Mouse (Mus musculus) midbrain, embryonic 14.5 days (tissue): ENCODE measurements around the gene Smarcc2. TPM values are rescaled to one million over a fixed set of nuclear protein-coding genes. Genes with fewer than 3 reads are reported as not detected.
"Not testable (repeated sequence)": the region's sequence is repeated elsewhere in the genome, so short reads cannot be mapped to it uniquely, and the experiment has no call there.

Source experiments
- ATAC-seq: fragments of 200-750 bp; cut with Nextera tagmentation; 2 replicates; pipeline ENCODE4 v1.8.0; 2017; ENCODE audit warnings: moderate number of reproducible peaks, moderate library complexity; ENCODE audit not compliant: low FRiP score, low TSS enrichment
- DNase-seq: peaks from one replicate; pipeline ENCODE4 v3.0.0-alpha.2; 2015
- H3K27ac ChIP-seq: fragments of 300-500 bp; sonication (generic); replicated peaks from 2 replicates; pipeline ENCODE4 v1.5.1; 2014; ENCODE audit warnings: mild to moderate bottlenecking, low read depth, low read length, moderate library complexity
- H3K27me3 ChIP-seq: fragments of 300-500 bp; sonication (generic); 2 replicates; pipeline ENCODE4 v1.6.1; 2014; ENCODE audit warnings: low read length, control low read depth, mixed read lengths; ENCODE audit not compliant: control insufficient read depth, insufficient read depth
- H3K36me3 ChIP-seq: fragments of 300-500 bp; sonication (generic); 2 replicates; pipeline ENCODE4 v1.6.1; 2014; ENCODE audit warnings: low read length, control low read depth; ENCODE audit not compliant: control insufficient read depth, insufficient read depth
- H3K4me1 ChIP-seq: fragments of 300-500 bp; sonication (generic); 2 replicates; pipeline ENCODE4 v1.6.1; 2014; ENCODE audit warnings: mild to moderate bottlenecking, antibody characterized with exemption, low read length, control low read depth; ENCODE audit not compliant: control insufficient read depth, insufficient read depth
- H3K4me2 ChIP-seq: fragments of 300-500 bp; sonication (generic); 2 replicates; pipeline ENCODE4 v1.6.1; 2014; ENCODE audit warnings: mild to moderate bottlenecking, low read length, moderate library complexity
- H3K4me3 ChIP-seq: fragments of 300-500 bp; sonication (generic); replicated peaks from 2 replicates; pipeline ENCODE4 v1.5.1; 2014; ENCODE audit warnings: low read depth, low read length
- H3K9ac ChIP-seq: fragments of 300-500 bp; sonication (generic); replicated peaks from 2 replicates; pipeline ENCODE4 v1.6.1; 2014; ENCODE audit warnings: mild to moderate bottlenecking, low read length, moderate library complexity
- H3K9me3 ChIP-seq: fragments of 300-500 bp; sonication (generic); 2 replicates; pipeline ENCODE4 v1.6.1; 2016; ENCODE audit warnings: low read length, control low read depth, mixed read lengths; ENCODE audit not compliant: control insufficient read depth
- WGBS: fragments of 180-500 bp; shearing (Covaris S2); extraction: QIAGEN DNeasy Blood & Tissue Kit; methylation state at CpG from one replicate; pipeline ENCODE4 v1.1.7; 2014; 5-methylcytosine and 5-hydroxymethylcytosine counted together
- polyA plus RNA-seq: library from polyadenylated mRNA; unstranded; fragments of >200 nt; fragmentation: Nextera tagmentation; extraction: Ambion mirVana; gene quantifications from 2 replicates; pipeline ENCODE4 v1.2.1, GENCODE M21; 2014

Smarcc2 gene
- polyA plus RNA-seq, 1 experiment from 2014 or later, result 229 TPM

DNA sequence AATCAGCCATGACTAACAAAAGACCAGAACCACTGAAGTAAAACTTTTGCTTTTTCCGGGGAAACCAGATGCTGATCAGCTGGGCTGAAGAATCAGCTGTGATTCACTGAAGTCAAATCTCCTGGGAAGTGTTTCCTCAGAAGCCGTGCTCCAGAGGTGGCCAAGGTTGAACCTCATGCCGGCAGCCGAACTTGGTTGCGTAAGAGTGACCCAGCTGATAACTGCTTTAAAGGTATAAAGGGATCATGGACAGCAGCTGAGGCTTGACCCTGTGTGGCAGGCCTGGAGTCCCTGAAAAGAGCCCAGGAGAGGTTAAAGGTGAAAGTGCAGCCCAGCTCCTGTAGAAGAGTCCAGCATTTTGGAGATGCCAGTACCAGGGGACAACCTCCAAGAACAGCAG, 43.3 kb downstream of the Smarcc2 start:
- WGBS, result 81% methylated on average over 5 of the region's 5 CpGs
- Histone ChIP-seq H3K27ac (no peak overlapping the region), H3K36me3 (no peaks in the 10 kb centered on the region), H3K9ac (no peak overlapping the region), H3K4me1 (0 out of 2 replicates have a peak, but pooled peaks cover 2% of the 10 kb centered on the region), H3K4me2 (no peak overlapping the region), H3K9me3 (no peaks in the 10 kb centered on the region), H3K27me3 (no peaks in the 10 kb centered on the region), H3K4me3 (no peak overlapping the region)
- ATAC-seq, result no peak
- no peak for DNase-seq

DNA sequence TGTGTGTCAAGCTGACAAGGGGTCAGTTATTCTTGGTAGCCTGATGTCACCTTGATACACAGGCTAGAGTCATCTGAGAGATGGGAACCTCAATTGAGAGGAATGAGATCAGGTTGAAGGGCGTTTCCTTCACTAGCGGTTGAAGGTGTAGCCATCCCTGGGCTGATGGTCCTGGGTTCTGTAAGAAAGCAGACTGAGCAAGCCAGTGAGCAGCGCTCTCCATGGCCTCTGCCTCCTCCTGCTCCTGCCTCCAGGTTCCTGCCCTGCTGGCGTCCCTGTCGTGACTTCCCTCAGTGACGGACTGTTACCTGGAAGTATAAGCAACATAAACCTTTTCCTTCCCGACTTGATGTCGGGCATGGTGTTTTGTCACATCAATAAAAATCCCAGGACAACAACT, 44.5 kb downstream of the Smarcc2 start:
- 81% methylated on average over 8 of the region's 8 CpGs for WGBS
- no peaks in the 10 kb centered on the region for H3K27me3 ChIP-seq
- no peaks in the 10 kb centered on the region for H3K9me3 ChIP-seq
- DNase-seq, result no peak
- no peak for ATAC-seq
- H3K4me2 ChIP-seq, result no peak overlapping the region
- no peak overlapping the region for H3K4me3 ChIP-seq
- H3K9ac ChIP-seq, result no peak overlapping the region
- H3K36me3 ChIP-seq, result peaks cover 3% of the 10 kb centered on the region; the same call in 1 of the 2 replicates
- H3K27ac ChIP-seq, result no peak overlapping the region
- no peaks in the 10 kb centered on the region for H3K4me1 ChIP-seq

DNA sequence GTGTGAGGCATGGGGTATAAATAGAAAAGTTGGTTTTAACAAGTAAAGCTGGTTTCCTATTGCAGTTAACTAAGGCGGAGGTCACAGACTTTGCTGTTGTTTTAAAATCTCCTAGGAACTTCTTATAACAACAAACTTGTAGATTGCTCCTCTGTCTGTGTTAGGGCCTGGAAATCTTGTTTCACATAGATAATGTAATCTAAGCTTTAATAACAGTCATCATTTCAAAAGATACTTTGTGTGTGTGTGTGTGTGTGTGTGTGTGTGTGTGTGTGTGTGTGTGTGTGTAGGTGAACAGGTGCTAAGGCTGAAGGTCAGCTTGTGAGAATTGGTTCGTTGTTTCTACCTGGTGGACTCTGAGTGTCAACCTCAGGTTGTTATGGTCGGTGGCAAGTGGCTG, 45.0 kb downstream of the Smarcc2 start:
- H3K27me3 ChIP-seq, result no peaks in the 10 kb centered on the region
- no peaks in the 10 kb centered on the region for H3K4me1 ChIP-seq
- H3K36me3 ChIP-seq, result peaks cover 3% of the 10 kb centered on the region; the same call in 1 of the 2 replicates
- no peak overlapping the region for H3K4me2 ChIP-seq
- DNase-seq (no peak), ATAC-seq (no peak)
- no peaks in the 10 kb centered on the region for H3K9me3 ChIP-seq
- H3K27ac ChIP-seq, result no peak overlapping the region
- WGBS, result 88% methylated on average over 3 of the region's 3 CpGs
- H3K4me3 ChIP-seq, result no peak overlapping the region
- H3K9ac ChIP-seq, result no peak overlapping the region

GRCm38 (mm10) chr10:128504641-128505370, 45.8 kb downstream of the Smarcc2 start:
- no peak for ATAC-seq
- Histone ChIP-seq H3K4me1 (no peaks in the 10 kb centered on the region), H3K4me2 (no peak overlapping the region), H3K9ac (no peak overlapping the region), H3K9me3 (no peaks in the 10 kb centered on the region), H3K4me3 (no peak overlapping the region), H3K36me3 (peaks cover 3% of the 10 kb centered on the region; the same call in 1 of the 2 replicates), H3K27ac (no peak overlapping the region), H3K27me3 (no peaks in the 10 kb centered on the region)
- DNase-seq, result no peak
- WGBS, result 86% methylated on average over 9 of the region's 9 CpGs

GRCm38 (mm10) chr10:128505371-128505667, 46.3 kb downstream of the Smarcc2 start:
- WGBS, result 80% methylated on average over 5 of the region's 5 CpGs
- DNase-seq, H3K27ac ChIP-seq, H3K9ac ChIP-seq, H3K9me3 ChIP-seq, H3K27me3 ChIP-seq, H3K4me1 ChIP-seq, ATAC-seq, H3K36me3 ChIP-seq, H3K4me2 ChIP-seq, H3K4me3 ChIP-seq: not testable (repeated sequence)

DNA sequence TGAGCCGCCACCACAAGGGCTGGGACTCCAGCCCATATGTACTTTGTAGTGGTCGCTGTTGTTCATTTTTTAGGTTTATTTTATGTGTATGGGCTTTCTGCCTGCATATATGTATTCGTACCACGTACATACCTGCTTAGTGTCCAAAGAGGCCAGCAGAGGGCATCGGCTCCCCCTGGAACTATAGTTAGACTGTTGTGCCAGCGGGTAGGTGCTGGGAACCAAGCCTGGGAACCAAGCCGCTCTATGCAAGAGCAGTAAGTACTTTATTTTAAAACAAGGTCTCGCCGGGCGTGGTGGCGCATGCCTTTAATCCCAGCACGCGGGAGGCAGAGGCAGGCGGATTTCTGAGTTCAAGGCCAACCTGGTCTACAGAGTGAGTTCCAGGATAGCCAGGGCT, 46.9 kb downstream of the Smarcc2 start:
- Histone ChIP-seq H3K36me3 (peaks cover 3% of the 10 kb centered on the region; the same call in 1 of the 2 replicates), H3K27ac (no peak overlapping the region), H3K4me1 (no peaks in the 10 kb centered on the region), H3K9me3 (no peaks in the 10 kb centered on the region), H3K9ac (no peak overlapping the region), H3K4me3 (no peak overlapping the region), H3K4me2 (no peak overlapping the region), H3K27me3 (no peaks in the 10 kb centered on the region)
- WGBS, result 96% methylated on average over 14 of the region's 14 CpGs
- DNase-seq (no peak), ATAC-seq (no peak)

DNA sequence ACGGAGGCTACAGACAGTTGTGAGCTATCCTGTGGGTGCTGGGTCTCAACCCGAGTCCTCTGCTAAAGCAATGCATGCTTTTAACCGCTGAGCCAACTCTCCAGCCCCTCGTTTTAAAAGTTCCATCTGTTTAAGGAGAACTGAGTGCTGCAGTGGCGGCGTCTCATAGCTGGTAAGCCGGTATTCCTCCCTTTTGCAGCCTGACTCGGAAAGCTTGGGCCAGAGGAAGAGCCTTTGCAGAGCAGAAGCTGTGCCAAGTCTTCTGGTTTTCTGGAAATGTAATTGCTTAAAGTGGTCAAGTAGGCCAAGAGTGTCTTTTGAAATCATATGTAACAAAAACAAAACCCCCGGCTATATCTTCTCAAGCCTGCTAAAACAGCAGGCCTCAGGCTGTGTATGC, 49.2 kb downstream of the Smarcc2 start:
- WGBS, result 87% methylated on average over 9 of the region's 9 CpGs
- DNase-seq (no peak), ATAC-seq (no peak)
- no peak overlapping the region for H3K9ac ChIP-seq
- peaks cover 5% of the 10 kb centered on the region for H3K36me3 ChIP-seq
- no peak overlapping the region for H3K27ac ChIP-seq
- H3K4me2 ChIP-seq, result no peak overlapping the region
- H3K9me3 ChIP-seq, result no peaks in the 10 kb centered on the region
- no peaks in the 10 kb centered on the region for H3K4me1 ChIP-seq
- no peak overlapping the region for H3K4me3 ChIP-seq
- no peaks in the 10 kb centered on the region for H3K27me3 ChIP-seq

DNA sequence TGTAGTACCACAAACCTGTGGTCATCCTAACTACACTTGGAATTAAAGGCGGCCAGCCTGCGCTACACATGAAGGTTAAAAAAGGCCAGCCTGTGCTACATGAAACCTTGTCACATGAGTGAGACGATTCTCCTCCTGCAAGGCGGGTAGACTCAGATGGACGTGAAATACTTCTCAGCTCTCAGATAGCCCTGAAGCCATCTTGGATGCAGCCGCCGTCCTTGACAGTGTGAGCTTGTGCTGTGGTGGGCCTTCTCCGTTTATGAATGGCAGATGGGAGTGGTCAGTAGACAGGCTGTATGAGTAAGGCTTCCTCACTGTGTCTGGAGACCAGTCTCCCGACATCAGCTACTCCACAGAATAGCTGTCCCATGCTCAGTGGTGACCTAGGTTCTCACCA, 50.2 kb downstream of the Smarcc2 start:
- no peak for ATAC-seq
- H3K27ac ChIP-seq, result no peak overlapping the region

GRCm38 (mm10) chr10:128509831-128510230, 50.8 kb downstream of the Smarcc2 start:
- Histone ChIP-seq H3K4me2 (no peak overlapping the region), H3K9ac (no peak overlapping the region), H3K27me3 (no peaks in the 10 kb centered on the region), H3K36me3 (peaks cover 8% of the 10 kb centered on the region), H3K9me3 (no peaks in the 10 kb centered on the region), H3K27ac (no peak overlapping the region), H3K4me1 (no peaks in the 10 kb centered on the region), H3K4me3 (no peak overlapping the region)
- WGBS, result 90% methylated on average over 4 of the region's 4 CpGs
- DNase-seq (no peak), ATAC-seq (no peak)

More for the DNA sequence above, 50.2 kb downstream of the Smarcc2 start:
- Histone ChIP-seq H3K4me2 (no peak overlapping the region), H3K4me1 (no peaks in the 10 kb centered on the region), H3K9me3 (no peaks in the 10 kb centered on the region), H3K27me3 (no peaks in the 10 kb centered on the region), H3K9ac (no peak overlapping the region), H3K36me3 (peaks cover 8% of the 10 kb centered on the region), H3K4me3 (no peak overlapping the region)
- WGBS, result 87% methylated on average over 9 of the region's 9 CpGs
- no peak for DNase-seq
